Mouse (Mus musculus) cerebellum, postnatal 25 days (tissue): ENCODE results near the gene Ism2.
"Not testable (repeated sequence)": the region's sequence is repeated elsewhere in the genome, so short reads cannot be mapped to it uniquely, and the experiment has no call there.

Source experiments
- DNase-seq, 2 experiments: peaks; one replicate each; pipeline ENCODE4 v3.0.0; 2021; ENCODE audit warnings: mixed read lengths in 2 of 2

Ism2 gene

DNA sequence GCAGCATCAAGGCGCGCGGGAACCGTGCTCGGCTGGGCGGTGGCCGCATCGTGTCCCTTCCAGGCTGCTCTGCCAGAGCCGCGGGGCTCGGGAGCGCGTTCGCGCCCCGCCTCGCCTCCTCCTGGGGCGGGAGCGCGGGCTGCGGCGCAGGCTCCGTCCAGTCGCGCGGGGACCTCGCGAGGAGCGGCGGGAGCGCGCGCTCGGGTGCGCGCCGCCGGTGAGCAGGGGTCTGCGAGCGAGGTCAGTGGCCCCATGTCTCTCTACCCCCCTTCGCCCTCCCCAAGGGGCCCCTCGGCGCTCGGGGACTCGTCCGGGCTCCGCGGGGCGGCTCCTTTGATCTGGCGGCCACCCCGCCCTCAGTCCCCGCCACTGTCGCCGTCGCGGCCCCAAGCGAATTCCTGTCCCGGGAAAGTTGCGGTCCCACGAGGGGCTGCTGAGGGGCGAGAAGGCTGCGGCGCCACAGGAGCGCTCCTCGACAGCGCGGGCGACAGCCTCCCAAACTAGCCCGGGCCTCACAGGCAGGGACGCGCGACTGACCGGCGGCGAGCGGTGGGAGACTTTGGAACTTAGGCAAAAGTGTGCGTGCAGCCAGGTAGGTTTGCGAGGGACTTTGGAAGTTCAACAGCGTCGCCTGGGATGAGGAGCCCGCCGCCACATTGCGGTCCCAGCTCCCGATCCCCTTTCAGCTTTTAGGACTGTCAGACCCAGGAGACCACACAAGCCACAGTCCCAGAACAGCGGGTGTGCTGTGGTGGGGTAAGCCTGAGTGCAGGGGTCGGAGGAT, at the start of gene Ism2:
Gene Ism2 (minus strand): TSS at position 49 of the 784 bp plus-strand sequence.
- DNase-seq, result peak in 1 of 2 experiments; percentile 46

DNA sequence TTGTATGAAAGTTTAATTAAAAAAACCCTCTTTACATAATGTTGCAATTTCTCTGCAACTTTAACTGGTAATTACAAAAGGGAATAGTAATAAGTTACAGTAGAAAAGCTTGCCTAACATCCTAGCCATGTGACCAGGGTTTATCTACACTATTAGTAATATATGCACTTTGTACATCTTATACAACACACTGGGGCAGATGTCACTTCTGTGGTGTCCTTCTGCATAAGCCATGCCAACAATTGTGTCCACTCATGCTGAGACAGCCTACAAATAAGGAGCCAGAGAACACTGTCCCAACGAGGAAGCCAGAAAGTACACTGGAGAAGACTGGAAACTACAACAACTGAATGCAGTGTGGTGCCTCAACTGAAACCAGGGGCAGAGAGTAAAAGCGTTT, 48.5 kb upstream of the Ism2 start:
- DNase-seq, result no peak

DNA sequence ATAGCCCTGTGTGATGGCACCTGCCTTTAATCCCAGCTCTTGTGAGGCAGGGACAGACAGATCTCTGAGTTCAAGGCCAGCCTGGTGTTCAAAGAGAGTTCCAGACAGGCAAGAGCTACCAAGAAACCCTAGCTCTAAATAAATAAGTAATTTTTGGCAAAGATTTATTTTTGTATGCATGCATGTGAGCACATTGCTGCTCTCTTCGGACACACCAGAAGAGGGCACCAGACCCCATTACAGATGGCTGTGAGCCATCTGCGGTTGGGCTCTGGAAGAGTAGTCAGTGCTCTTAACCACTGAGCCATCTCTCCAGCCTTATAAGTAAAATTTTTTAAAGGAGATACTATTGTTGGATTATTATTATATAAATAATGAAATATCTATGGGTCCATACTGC, 48.0 kb upstream of the Ism2 start:
- peak in 1 of 2 experiments; percentile 14 for DNase-seq

DNA sequence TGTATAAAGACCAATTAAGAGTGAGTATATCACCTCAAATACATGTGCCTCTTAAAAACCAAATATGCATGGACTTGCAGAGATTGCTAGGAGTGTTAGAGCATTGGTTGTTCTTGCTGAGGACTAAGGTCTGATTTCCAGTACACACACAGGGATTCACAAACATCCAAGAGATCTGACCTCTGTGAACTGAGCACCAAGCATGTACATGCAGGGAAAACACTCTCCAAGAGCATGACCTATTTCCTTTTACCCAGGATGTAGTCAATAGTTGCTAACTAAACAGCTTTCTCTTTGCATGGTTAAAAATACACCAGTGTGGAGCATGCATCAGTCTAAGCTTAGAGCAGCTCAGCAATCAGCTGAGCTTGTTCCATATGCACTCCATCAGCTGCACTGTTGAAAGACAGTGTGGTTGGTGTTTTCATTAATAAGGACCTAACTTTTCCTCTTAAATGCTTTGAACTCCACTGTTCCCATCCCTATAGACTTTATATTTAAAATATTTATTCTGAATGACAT, 43.6 kb upstream of the Ism2 start:
- no peak for DNase-seq

DNA sequence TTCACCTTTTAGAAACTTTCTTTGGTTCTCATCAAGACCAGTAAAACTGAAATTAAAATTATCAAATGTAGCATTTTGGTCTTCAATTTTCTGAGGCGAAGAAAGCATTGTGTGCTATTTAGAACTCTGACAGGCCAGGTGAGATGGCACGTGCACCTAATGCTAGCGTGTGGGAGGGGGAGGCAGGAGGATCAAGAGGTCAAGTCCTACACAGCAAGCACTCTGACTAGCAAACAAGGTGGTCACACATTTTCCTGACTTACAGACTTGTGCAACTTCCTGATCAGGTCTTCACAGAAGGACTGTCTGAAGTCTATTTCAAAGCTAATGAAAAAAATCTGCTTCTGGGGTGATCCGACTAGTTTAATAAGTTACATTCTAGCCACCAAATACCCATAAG, 38.6 kb upstream of the Ism2 start:
- no peak for DNase-seq

DNA sequence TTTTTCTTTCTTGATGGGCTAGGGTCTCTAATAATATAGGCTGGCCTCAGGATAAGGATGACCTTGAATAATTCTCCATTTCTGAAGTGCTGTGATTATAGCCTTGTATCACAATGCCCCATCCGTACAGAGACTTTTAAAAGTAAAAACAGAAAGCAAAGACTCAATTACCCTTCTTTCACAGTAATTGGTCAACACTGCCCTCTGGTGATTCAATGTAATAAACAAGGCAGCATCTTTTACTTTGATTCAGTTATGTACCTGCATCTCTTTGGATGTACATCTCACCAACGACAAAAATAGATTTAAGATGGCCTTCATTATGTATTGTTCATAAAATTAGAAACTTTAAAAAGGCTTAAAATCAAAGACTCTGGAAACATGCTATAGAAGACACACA, 35.4 kb upstream of the Ism2 start:
- DNase-seq, result no peak

DNA sequence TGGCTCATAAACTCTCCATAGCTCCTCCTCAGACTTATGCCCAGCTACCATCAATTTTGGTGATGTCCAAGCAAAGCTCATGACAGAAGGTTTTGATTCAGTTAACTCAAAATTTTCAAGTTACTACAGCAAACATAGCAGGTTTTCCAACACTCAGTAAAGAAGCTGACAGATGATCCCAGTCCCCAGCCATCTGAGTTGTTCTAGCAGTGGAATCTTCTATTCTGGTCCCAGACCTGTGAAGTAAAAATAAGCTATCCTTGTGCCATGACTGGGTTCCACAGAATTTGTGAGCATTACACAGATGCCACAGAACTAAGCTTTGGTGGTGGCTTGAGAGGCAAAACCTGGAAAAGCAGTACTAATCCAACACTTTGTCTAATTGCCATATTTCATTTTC, 34.3 kb upstream of the Ism2 start:
- no peak for DNase-seq

DNA sequence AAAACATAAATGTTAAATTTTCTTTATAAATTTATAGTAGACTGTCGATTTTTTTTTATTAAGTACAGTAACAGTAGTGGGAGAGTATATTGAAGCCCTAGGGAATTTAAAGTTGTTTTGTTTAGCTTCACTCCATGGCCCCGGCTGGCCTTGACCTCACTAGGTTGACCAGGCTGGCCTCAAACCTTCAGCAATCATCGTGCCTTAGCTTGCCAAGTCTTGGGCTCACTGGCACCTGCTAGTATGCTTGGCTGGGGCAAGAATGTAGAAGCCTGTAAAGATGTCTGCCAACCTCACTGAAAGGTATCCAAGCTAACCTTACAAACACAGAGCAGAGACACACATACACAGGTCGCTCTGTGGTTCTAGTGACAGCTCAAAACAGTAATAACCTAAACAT, 33.0 kb upstream of the Ism2 start:
- peak; percentile 39 to 55 for DNase-seq

DNA sequence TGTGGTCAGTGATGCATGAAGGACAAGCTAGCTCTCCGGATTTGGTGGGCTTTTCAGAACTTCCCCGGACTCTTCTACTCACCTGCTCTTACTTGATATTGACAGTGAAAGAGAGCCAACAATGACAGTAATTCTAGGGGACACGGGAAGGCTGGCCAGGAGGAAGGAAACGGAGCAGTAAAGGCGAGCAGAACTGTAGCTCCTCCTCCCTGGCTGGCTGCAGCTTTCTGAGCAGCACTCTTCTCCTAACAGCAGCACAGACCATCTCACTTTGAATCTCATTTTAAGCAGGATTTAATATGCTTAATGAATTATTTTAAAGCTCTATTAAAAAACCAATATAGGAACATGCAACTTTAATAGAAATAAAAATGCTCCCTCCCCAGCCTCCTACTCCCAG, 32.4 kb upstream of the Ism2 start:
- no peak for DNase-seq

DNA sequence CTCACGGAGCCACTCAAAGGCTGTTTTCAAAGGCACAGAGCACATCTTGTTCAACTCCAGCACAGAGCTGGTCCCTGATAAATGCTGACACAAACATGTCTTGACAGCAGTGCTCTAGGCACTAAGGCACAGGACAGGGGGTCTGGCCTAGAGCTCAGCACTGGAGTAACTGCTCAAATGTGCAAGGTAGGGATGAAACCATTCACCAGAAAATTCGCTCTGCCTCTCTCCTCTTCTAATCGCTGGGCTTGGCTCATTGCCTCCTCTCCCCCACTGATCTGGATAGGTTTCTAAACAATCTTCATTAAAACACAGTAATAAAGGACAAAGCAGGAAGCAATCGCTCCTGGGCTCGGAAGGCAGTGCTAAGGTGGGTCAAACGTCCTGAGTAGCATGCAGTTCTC, 31.6 kb upstream of the Ism2 start:
- peak; percentile 17 to 28 for DNase-seq

DNA sequence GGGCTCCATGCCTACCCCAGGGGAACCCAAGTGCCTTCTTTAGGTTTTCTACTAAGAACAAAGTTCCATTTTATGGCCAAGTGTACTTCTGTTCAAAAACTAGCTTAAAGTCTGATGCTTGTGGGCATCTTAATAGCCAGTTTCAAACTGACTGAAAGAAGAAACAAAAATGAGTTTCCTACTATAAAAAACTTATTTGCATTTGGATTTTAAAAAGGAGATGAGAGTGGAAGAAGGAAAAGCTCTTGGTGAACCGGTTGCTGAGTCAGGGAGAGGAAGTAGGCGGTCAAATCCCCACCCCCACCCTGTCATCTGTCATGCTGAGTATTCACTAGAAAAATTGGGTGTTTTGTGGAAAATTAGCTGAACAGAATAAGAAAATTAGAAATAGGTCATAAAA, 30.7 kb upstream of the Ism2 start:
- no peak for DNase-seq

DNA sequence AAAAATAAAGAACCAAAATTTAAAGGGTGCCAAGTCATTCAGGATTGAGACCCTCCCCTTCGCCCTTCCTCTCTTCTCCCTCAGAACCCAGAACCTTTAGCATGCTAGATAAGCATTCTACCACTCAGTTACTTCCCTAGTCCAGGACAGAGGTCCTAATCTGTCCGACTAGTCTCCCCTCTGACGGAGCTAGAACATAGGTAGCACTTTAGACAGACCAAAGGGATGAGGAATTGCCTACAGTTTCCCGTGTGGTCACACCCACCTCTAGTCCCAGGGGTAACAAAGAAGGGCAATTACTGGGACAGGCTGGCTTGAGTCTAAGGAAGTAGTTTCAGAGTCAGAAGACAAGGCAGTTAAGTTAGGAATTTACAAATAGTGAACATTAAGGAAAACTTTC, 28.5 kb upstream of the Ism2 start:
- DNase-seq, result no peak

DNA sequence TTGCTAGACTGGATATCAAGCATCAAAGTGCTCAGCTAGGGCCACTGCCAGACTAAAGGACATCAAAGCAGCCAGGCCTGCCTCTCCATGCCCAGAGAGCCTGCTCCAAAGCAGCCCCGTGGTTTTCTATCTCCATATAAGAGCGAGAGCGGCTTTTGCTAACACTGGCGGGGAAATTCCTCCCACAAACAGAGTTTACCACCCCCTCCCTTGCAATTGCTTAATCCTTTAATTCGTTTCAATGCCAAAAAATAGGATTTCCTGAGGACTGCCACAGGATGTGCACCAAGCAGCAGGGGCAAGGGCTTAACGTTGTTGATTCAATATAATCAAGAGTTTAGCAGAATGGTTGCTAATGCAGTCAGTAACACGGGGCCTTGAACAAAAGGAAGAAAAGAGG, 28.1 kb upstream of the Ism2 start:
- DNase-seq, result no peak

DNA sequence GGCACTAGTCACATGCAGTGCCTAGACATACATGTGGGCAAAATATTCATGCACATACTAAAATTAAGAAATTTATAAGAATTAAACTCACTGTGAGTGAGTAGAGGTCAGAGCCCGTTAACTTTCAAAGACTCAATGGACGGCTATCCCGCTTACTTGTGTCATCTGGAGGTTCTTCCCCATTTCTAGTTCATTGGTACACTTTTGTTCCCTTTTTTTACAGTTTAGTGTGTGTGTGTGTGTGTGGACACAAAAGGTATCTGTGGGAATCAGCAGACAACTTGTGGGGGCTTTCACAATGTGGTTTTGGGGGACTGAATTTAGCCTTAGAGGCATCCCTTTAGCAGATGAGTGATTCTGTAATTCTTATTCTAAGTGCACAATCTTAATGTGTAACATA, 25.9 kb upstream of the Ism2 start:
- no peak for DNase-seq

DNA sequence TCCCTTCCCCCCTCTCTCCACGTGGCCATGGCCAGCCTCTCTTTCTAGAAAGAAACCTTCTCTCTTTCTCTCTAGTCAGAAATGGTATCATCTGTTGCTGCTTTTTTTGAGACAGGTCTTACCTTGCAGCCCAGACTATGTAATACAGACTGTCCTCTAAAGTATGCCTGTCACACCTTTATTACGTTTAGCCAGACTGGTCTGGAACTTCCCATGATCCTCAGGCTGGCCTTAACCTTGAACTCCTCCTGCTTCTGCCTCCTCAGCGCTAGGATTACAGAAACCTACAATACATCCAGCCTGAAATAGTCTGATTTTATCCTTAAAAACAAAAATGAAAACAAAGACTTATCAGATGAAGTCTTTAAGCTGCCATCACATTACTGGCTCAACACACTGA, 19.7 kb upstream of the Ism2 start:
- no peak for DNase-seq

DNA sequence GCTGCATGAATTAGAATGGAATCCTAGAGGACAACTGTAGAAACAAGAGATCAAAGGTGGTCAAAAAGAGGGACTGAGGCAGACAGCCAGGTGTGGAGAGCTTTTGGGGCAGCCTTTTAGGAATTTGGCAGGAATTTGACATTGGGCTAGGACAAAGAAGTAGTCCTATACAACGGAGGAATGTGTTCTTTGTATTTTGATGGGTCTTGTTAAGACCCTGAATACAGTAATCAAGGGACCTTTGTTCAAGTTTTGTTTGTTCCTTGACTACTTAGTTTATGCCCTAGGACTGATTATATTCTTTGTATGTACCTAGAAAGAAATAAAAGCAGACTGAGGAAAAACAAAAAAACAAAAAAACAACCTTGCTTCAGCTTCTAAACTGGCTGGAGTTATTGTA, 18.4 kb upstream of the Ism2 start:
- DNase-seq, result no peak

DNA sequence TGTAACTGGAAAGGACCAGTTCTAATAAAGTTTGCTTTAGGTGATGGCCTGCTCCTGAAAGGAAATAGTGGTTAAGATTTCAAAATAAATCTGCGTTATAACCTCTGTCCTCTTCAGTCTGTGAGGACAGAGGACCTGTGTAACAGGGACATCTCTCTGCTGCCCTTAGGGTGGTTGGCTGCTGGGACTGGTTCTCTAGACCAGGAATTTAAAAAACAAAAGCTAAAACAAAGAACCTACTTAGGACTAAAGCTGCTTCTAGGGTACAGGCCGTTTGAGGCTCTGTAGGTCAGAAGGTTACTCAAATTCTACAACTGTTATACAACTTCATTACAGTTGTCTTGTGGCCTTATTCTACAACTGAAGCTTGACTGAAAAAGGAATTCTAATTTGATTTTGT, 13.6 kb upstream of the Ism2 start:
- no peak for DNase-seq

DNA sequence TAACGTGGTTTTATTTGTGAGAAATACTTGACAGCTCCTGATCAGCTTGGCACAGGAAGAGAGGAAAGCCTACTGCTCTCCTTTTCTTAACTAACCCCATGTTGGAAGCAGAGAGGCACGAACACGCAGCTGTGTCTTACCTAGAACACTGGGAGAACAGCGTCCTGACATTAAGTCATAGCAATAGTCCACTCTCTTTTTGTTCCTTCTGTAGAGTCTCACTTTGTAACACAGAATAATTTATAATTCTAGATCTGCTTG, 7.0 kb upstream of the Ism2 start:
- not testable (repeated sequence) for DNase-seq

DNA sequence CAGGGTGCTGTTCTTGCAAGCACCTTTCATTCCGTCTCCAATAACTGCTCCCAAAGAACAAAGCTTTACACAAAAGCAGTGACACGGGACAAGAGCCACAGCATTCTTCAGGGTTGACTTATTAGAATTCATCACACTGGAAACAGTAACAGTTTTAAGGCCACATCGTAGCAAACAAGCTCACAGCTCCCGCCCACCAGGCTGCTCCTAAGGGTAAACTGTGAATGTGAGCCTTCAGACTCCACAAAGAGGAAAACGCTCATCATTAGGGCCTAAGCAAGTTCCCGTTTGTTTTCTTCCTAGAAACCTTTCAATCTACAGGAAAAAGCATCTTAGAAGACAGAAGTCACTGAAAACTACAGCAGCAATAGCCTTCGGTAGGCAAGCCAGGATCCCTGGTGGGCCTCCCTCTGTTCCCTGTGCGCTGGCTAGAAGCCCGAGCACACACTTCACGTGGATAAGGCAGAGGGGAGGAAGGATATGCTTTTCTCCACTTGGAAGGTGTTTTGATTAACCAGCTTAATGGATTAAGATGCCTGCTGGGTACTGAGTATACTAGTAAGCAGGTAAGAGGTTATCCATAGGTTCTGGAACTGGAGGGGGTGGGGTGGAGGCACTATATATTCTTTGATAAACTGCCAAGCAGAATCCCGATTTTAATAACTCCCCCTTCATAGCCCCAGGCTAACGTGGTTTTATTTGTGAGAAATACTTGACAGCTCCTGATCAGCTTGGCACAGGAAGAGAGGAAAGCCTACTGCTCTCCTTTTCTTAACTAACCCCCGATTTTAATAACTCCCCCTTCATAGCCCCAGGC, 6.5 kb upstream of the Ism2 start:
- peak; percentile 65 to 71 for DNase-seq

DNA sequence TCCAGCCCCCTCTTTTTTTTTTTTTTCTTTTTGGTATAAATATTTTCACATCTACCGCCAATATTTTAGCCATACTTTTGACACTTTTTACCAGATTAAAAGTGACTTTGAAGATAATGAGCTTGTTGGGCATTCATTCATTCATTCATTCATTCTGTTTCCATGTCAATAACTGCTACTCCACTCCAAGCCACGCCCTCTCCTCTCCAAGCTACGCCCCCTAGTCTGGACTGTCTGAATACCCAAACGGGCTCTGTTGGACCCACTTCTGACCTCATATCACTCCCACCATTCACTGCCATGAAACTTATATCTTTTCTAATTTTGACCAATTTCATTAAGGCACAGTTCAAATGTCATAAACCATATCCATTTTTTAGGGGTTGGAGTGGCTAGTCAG, 1.7 kb upstream of the Ism2 start:
- DNase-seq, result no peak

DNA sequence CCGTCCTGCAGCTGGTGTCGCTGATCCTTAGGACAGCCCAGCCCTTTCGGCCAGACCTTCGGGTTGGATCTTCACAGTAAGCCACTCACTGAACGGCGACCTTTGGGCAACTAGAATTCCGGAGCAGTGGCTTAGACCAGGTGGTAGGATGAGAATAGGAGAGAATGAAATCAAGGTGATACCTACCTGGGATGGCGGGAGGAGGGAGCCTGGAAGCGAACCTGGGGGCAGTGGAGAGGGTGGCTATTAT, 861 bp upstream of the Ism2 start:
- peak in 1 of 2 experiments; percentile 5 for DNase-seq

DNA sequence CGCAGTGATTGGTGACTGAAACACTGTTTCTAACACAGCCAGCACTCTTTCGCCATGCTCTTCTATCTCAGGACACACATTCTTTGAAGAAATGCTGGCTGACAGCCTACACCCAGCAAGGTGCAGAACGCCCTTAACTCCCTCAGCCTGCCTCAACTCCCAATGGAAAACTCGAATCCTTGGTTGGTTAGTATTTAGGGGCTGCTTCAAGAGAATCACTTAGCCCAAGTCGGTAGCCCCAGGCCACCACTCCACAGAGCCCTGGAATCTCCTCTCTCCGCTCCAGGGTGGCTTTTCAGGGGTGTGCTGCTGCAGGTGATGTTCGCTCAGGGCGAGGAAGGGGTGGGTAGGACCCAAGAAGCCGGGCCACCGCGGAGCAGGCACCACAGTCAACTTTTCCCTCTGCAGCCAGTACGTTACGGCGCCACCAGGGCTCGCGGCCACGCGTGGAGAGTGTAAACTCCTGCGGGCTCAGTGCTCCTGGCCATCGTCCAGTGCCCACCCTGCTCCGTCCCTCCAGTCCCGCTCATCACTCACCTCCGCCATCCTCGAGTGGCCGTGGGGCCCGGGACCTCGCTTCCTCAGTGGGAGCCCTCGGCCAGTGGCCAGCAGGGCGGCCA, 358 bp downstream of the Ism2 start:
- peak in 1 of 2 experiments; percentile 60 for DNase-seq

DNA sequence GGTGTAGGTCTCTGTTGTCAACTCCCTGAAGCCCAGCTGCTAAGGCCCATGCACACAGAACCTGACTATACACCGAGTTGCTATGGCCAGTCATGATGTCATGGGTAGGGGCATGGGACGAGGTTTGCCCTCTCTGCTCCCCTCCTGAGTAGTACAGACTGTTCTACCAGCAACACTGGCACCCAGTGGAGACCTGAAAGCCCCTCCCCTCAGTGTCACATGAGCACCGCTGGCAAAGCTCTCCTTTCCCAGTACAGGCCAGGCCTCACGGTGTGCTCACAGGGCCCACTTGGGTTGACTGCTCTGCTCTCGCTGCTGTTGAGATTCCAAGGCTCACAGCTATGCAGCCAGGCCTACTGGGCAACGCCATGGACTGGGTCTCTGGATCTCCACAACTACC, 5.6 kb downstream of the Ism2 start:
- DNase-seq, result no peak

DNA sequence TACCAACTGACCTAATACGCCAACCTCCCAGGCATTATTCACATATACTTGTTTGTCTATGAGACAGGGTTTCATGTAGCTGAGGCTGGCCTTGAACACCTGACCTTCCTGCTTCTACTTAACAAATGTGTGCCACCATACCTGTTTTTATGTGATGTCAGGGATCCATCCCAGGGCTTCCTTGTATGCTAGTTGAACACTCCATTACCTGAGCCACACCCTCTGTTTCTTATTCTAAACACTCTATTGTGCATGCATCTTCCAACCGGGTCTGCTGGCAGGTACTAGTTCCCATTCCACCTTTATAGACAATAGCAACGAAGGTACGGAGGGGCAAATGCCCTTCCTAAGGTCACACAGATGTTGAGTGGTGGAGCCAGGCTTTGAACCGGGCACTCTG, 10.4 kb downstream of the Ism2 start:
- no peak for DNase-seq
